Mouse (Mus musculus) kidney, postnatal 10 days (tissue): Measurements from ENCODE around the gene Serf2.

Experiments used
- DNase-seq: peaks from one replicate; pipeline ENCODE4 v3.0.0; 2021; ENCODE audit warnings: mixed read lengths

Serf2 gene

DNA sequence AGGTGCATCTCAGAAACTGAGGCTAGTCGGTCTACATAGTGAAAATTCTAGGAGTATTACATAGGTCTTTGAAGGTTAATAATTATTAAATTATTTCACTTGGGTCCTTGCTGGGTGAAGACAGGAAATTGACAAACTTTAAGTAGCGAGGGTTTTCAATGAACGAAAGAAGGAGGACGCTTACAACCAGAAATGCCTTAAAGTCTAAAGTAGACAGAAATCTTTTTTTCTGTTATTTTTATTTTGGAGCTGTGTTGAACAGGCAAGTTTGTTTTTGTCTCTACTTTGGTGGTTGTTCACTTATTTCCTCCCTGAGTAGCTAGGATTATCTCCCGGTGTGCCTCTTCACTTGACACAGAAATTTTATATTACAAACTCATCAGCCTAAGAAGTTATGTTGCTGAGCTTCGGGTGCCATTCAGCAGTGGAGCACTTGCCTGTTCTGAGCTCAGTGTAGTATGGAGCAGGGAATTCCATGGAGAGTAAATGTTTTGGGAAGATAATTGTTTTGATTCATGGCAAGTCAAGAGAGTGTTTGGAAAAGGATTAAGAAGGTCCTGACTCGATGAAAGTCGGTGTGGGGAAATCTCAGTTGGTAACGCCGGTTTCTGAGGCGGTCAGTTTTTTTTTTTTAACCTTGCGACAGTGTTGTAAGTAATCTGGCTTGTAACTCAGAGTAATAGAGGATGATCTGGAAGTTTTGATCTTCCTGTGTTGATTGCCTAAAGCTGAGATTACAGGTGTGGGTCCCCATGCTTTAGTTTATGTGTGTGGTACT, 58.4 kb downstream of the Serf2 start:
- DNase-seq: no peak
